ENCODE assay signal across 18 mouse cellular contexts in genomic region chr13:49252746-49253145, GRCm38 (mm10). TPM values are rescaled to one million over a fixed set of nuclear protein-coding genes. Genes with fewer than 3 reads are reported as not detected.
DNase-seq lines count a peak whose midpoint lies in the region; ATAC-seq and TF ChIP-seq lines count a peak whose summit lies in the region.
"Had no signal": no experiment of that assay in that cellular context is flagged by ENCODE, and none has a peak within 500 bp of the region (broad histone marks: within the 10 kb centered on the region; RNA-seq: fewer than 3 reads in every experiment).

No protein-coding gene starts in this region.

- 56% methylated on average over 13 of the region's 13 CpGs for WGBS in thymus, adult 2 months
- 90% methylated on average over 13 of the region's 13 CpGs for WGBS in forebrain, embryonic 14.5 days
- WGBS in lung, adult 2 months, result 76% methylated on average over 13 of the region's 13 CpGs

- no peaks in the 10 kb centered on the region for H3K27me3 ChIP-seq in thymus, adult 2 months (ENCODE audit: control insufficient read depth, insufficient read depth, low read length)
- H3K27me3 ChIP-seq in forebrain, embryonic 14.5 days (replicated peaks; ENCODE audit: control insufficient read depth, insufficient read depth, low read length), result peaks cover 10% of the 10 kb centered on the region

- intact Hi-C loops in gastrocnemius, adult 2 months (cut with DNase I), result no loop called here
- intact Hi-C loops in left cerebral cortex, postnatal 25 days (cut with DNase I), result no loop called here

- peak; percentile 23 for DNase-seq in gastrocnemius, adult 2 months
- DNase-seq in gastrocnemius, adult 18-20 months (ENCODE audit: low spot score), result no peak
- DNase-seq in right cerebral cortex, adult 2 months (ENCODE audit: low spot score in 2 of 2), result peak; percentile 51 to 59
- DNase-seq in right cerebral cortex, postnatal 14 days, result no peak
- DNase-seq in left cerebral cortex, postnatal 25 days (ENCODE audit: low spot score in 2 of 2), result peak; percentile 32 to 89
- no peak for DNase-seq in thymus, adult 2 months
- no peak for DNase-seq in forebrain, embryonic 14.5 days (ENCODE audit: low spot score)
- DNase-seq in lung, adult 2 months, result no peak
- DNase-seq: cerebellum, adult 9-10 months; gastrocnemius, postnatal 14 days; heart, postnatal 10 days had no signal

- no peak for TF ChIP-seq CTCF in gastrocnemius, adult 2 months (IDR thresholded peaks at IDR 0.05)
- TF ChIP-seq CTCF in thymus, adult 2 months (IDR thresholded peaks at IDR 0.05; ENCODE audit: borderline replicate concordance, control insufficient read depth, extremely low read depth, insufficient read depth, low read length, poor library complexity), result no peak
- TF ChIP-seq CTCF in lung, adult 2 months (IDR thresholded peaks at IDR 0.05; ENCODE audit: insufficient read depth, low read length), result no peak

- TF ChIP-seq POLR2A in thymus, adult 2 months (IDR thresholded peaks at IDR 0.05; ENCODE audit: control insufficient read depth, extremely low read depth, insufficient read depth, low read length, poor library complexity), result no peak
- no peak for TF ChIP-seq POLR2A in lung, adult 2 months (IDR thresholded peaks at IDR 0.05; ENCODE audit: borderline replicate concordance, extremely low read depth, low read depth, low read length)

- peaks cover 14% of the 10 kb centered on the region for H3K4me1 ChIP-seq in thymus, adult 2 months (replicated peaks; ENCODE audit: control insufficient read depth, insufficient read depth, low read length)
- H3K4me1 ChIP-seq in forebrain, embryonic 14.5 days (ENCODE audit: control insufficient read depth, insufficient read depth, low read length), result peaks cover 3% of the 10 kb centered on the region; the same call in 1 of the 2 replicates
- H3K4me1 ChIP-seq in lung, adult 2 months (ENCODE audit: control insufficient read depth, insufficient read depth, low read length), result peaks cover 6% of the 10 kb centered on the region

- H3K4me2 ChIP-seq in forebrain, embryonic 14.5 days (ENCODE audit: low read length), result no peak overlapping the region
- H3K4me2 ChIP-seq: forebrain, embryonic 12.5 days; hindbrain, embryonic 15.5 days; lung, embryonic 15.5 days; neural tube, embryonic 12.5 days had no signal

- no peak overlapping the region for H3K4me3 ChIP-seq in gastrocnemius, adult 2 months
- H3K4me3 ChIP-seq in thymus, adult 2 months (ENCODE audit: control insufficient read depth, insufficient read depth, low read length), result no peak overlapping the region
- no peak overlapping the region for H3K4me3 ChIP-seq in forebrain, embryonic 14.5 days (ENCODE audit: low read depth, low read length)
- no peak overlapping the region for H3K4me3 ChIP-seq in lung, adult 2 months (replicated peaks; ENCODE audit: extremely low read depth, low read depth, low read length)
- H3K4me3 ChIP-seq: forebrain, embryonic 12.5 days; hindbrain, embryonic 15.5 days; left cerebral cortex, adult 2 months; lung, embryonic 15.5 days; neural tube, embryonic 12.5 days had no signal

- no peak for ATAC-seq in forebrain, embryonic 14.5 days
- ATAC-seq: intestine, postnatal 0 days had no signal

- no peak overlapping the region for H3K27ac ChIP-seq in gastrocnemius, adult 2 months
- no peak overlapping the region for H3K27ac ChIP-seq in thymus, adult 2 months (ENCODE audit: control insufficient read depth, insufficient read depth, low read length)
- no peak overlapping the region for H3K27ac ChIP-seq in forebrain, embryonic 14.5 days (ENCODE audit: low read depth, low read length)
- H3K27ac ChIP-seq: forebrain, embryonic 12.5 days; hindbrain, embryonic 15.5 days; kidney, postnatal 0 days; left cerebral cortex, adult 2 months; lung, embryonic 15.5 days; neural tube, embryonic 12.5 days had no signal

- H3K9me3 ChIP-seq in forebrain, embryonic 14.5 days (replicated peaks; ENCODE audit: control insufficient read depth, low read length), result no peaks in the 10 kb centered on the region
- H3K9me3 ChIP-seq: forebrain, embryonic 12.5 days; hindbrain, embryonic 15.5 days; lung, embryonic 15.5 days; neural tube, embryonic 12.5 days had no signal

- H3K9ac ChIP-seq in forebrain, embryonic 14.5 days (ENCODE audit: low read length), result no peak overlapping the region
- H3K9ac ChIP-seq: forebrain, embryonic 12.5 days; hindbrain, embryonic 15.5 days; lung, embryonic 15.5 days; neural tube, embryonic 12.5 days had no signal

- H3K36me3 ChIP-seq in thymus, adult 2 months (ENCODE audit: control insufficient read depth, insufficient read depth, low read length), result no peaks in the 10 kb centered on the region
- H3K36me3 ChIP-seq in forebrain, embryonic 14.5 days (ENCODE audit: control insufficient read depth, insufficient read depth, low read length), result no peaks in the 10 kb centered on the region
- H3K36me3 ChIP-seq: forebrain, embryonic 12.5 days; hindbrain, embryonic 15.5 days; lung, embryonic 15.5 days; neural tube, embryonic 12.5 days had no signal

RNA-seq across cellular contexts. Expression of gene Susd3, which starts 4.2 kb away (rescaled TPM):
- total RNA-seq in gastrocnemius, adult 2 months (2021), result under 1 TPM in 1 of 2 experiments, not detected in 1; 0.97 TPM
- total RNA-seq in gastrocnemius, adult 18-20 months (2021), result under 1 TPM in 1 of 2 experiments, not detected in 1; 0.24 TPM
- 1 to 10 TPM; 2.0 to 2.4 TPM for total RNA-seq in left cerebral cortex, postnatal 25 days (2021)
- 13.1 and 16.2 TPM in 2 replicates for polyA plus RNA-seq in thymus, adult 2 months (2012; rRNA removed)
- 0.82 and 1.4 TPM in 2 replicates for polyA plus RNA-seq in forebrain, embryonic 14.5 days (2014; fragmentation: Nextera tagmentation; extraction: Ambion mirVana)
- polyA plus RNA-seq in lung, adult 2 months (2012; rRNA removed), result 7.1 and 7.9 TPM in 2 replicates

RNA-seq across cellular contexts. Expression of gene Card19, which starts 36.9 kb away (rescaled TPM):
- 100 to 1,000 TPM; 113 to 123 TPM for total RNA-seq in gastrocnemius, adult 2 months (2021)
- 100 to 1,000 TPM; 124 to 139 TPM for total RNA-seq in gastrocnemius, adult 18-20 months (2021)
- 10 to 100 TPM in 1 of 2 experiments, 1 to 10 TPM in 1; 8.9 to 15.6 TPM for total RNA-seq in left cerebral cortex, postnatal 25 days (2021)
- 79.1 and 86.2 TPM in 2 replicates for polyA plus RNA-seq in thymus, adult 2 months (2012; rRNA removed)
- polyA plus RNA-seq in forebrain, embryonic 14.5 days (2014; fragmentation: Nextera tagmentation; extraction: Ambion mirVana), result 20.8 and 23.8 TPM in 2 replicates
- 142 and 178 TPM in 2 replicates for polyA plus RNA-seq in lung, adult 2 months (2012; rRNA removed)

Comparison
In these comparisons a context has a peak if more than half of its experiments do, and no peak if none do; other contexts are left out.
1. DNase-seq: peak in gastrocnemius, adult 2 months (single experiment), right cerebral cortex, adult 2 months (2 of 2) and left cerebral cortex, postnatal 25 days (2 of 2); none in gastrocnemius, adult 18-20 months (single experiment), right cerebral cortex, postnatal 14 days (single experiment), thymus, adult 2 months (single experiment), forebrain, embryonic 14.5 days (single experiment) and lung, adult 2 months (single experiment).
2. RNA of gene Card19, which starts 36.9 kb away (total RNA-seq): 124 to 139 TPM in gastrocnemius, adult 18-20 months and 113 to 123 TPM in gastrocnemius, adult 2 months; 8.9 to 15.6 TPM in left cerebral cortex, postnatal 25 days; every median in the first group is over 4 times any median in the second.